Mouse (Mus musculus): ENCODE data around the gene Icam4. TPM values are rescaled to one million over a fixed set of nuclear protein-coding genes. Genes with fewer than 3 reads are reported as not detected.
"Not testable (repeated sequence)": the region's sequence is repeated elsewhere in the genome, so short reads cannot be mapped to it uniquely, and the experiment has no call there.

Icam4 gene
- polyA plus RNA-seq, 1 experiment = 0.65 TPM

DNA sequence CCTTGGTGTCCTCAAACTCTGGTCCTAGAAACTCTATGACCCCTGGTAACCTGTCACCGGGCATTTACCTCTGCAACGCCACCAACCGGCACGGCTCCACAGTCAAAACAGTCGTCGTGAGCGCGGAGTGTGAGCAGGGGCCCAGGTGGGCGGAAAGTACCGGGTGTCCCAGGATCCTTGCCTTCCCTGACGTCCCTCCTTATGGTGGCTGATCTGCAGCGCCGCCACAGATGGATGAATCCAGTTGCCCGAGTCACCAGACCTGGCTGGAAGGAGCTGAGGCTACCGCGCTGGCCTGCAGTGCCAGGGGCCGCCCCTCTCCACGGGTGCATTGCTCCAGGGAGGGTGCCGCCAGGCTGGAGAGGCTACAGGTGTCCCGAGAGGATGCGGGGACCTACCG lies 7.5 kb downstream of the Icam4 start:
- Histone ChIP-seq H3K4me1 (ENCODE audit: control insufficient read depth, insufficient read depth, low read length) (peaks cover 5% of the 10 kb centered on the region; the same call in 1 of the 2 replicates), H3K27me3 (ENCODE audit: control insufficient read depth, insufficient read depth, low read length) (no peaks in the 10 kb centered on the region; the same call in 1 of the 2 replicates), H3K4me3 (replicated peaks; ENCODE audit: insufficient read depth, low read depth, low read length) (no peak overlapping the region), H3K27ac (ENCODE audit: insufficient read depth, low read length) (no peak overlapping the region)
- no peak for DNase-seq
- WGBS = 4% methylated on average over 22 of the region's 22 CpGs
- TF ChIP-seq POLR2A (IDR thresholded peaks at IDR 0.05; ENCODE audit: borderline replicate concordance, insufficient read depth, low read length) (no peak), CTCF (IDR thresholded peaks at IDR 0.05; ENCODE audit: borderline replicate concordance, insufficient read depth, low read depth, low read length) (no peak)

DNA sequence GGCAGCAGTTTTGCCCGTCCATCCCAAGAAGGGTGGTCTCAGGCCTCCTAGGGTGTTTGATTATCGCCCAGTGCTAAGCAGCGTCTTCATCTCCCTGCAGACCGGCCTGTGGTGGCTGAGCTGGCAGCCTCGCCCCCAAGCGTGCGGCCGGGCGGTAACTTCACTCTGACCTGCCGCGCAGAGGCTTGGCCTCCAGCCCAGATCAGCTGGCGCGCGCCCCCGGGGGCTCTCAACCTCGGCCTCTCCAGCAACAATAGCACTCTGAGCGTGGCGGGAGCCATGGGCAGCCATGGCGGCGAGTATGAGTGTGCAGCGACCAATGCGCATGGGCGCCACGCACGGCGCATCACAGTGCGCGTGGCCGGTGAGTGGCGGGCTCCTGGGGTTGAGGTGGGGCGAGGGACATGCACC lies 8.3 kb downstream of the Icam4 start:
- no peak overlapping the region for H3K27ac ChIP-seq (ENCODE audit: insufficient read depth, low read length)
- under 1% methylated on average over 31 of the region's 31 CpGs for WGBS
- TF ChIP-seq POLR2A (IDR thresholded peaks at IDR 0.05; ENCODE audit: borderline replicate concordance, insufficient read depth, low read length) (no peak), CTCF (IDR thresholded peaks at IDR 0.05; ENCODE audit: borderline replicate concordance, insufficient read depth, low read depth, low read length) (no peak)
- DNase-seq = no peak
- H3K4me1 ChIP-seq (ENCODE audit: control insufficient read depth, insufficient read depth, low read length) = peaks cover 5% of the 10 kb centered on the region; the same call in 1 of the 2 replicates
- peak overlapping the region; percentile 11 for H3K4me3 ChIP-seq (replicated peaks; ENCODE audit: insufficient read depth, low read depth, low read length)
- H3K27me3 ChIP-seq (ENCODE audit: control insufficient read depth, insufficient read depth, low read length) = no peaks in the 10 kb centered on the region; the same call in 1 of the 2 replicates

DNA sequence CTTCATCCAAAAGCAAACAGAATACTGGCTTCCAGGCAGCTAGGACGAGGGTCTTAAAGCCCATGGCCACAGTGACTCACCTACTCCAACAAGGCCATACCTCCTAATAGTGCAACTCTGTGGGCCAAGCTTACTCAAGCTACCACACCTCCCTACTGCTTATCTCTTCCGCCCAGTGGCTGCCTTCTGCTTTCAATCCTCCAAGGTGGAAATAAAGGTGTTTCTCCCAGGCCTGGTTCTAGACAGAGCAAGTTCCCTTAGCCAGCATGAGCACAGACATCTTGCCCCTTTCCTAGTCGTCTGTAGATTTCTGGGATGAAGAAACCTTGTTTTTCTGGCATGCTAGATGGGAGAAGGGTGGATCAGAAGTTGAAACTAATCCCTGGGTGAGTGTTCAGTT lies 10.6 kb downstream of the Icam4 start:
- no peak overlapping the region for H3K4me3 ChIP-seq (replicated peaks; ENCODE audit: insufficient read depth, low read depth, low read length)
- WGBS = 72% methylated on average over 3 of the region's 3 CpGs
- no peaks in the 10 kb centered on the region for H3K4me1 ChIP-seq (ENCODE audit: control insufficient read depth, insufficient read depth, low read length)
- no peak overlapping the region for H3K27ac ChIP-seq (ENCODE audit: insufficient read depth, low read length)
- no peaks in the 10 kb centered on the region; the same call in 1 of the 2 replicates for H3K27me3 ChIP-seq (ENCODE audit: control insufficient read depth, insufficient read depth, low read length)
- DNase-seq = no peak
- TF ChIP-seq CTCF (IDR thresholded peaks at IDR 0.05; ENCODE audit: borderline replicate concordance, insufficient read depth, low read depth, low read length) (no peak), POLR2A (IDR thresholded peaks at IDR 0.05; ENCODE audit: borderline replicate concordance, insufficient read depth, low read length) (no peak)

DNA sequence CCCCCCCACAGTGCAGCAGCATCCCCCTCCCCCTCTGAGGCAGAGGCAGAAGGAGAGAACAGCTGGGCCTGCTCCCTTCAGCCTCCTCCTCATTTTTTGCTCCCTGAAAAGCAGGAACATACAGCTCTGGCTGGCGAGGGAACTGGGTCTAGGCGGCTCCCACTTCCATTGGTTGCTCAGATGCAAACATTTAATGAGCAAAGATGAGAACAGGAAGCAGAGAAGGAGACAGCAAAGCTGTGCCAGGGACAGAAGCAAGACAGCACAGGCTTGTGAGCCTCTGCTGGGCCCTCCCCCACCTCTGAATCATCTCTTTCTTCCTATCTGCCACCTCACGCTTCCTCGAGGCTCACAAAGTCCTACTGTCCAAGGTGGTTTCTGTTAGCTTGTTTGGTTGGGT lies 12.1 kb downstream of the Icam4 start:
- Histone ChIP-seq H3K4me3 (replicated peaks; ENCODE audit: insufficient read depth, low read depth, low read length) (no peak overlapping the region), H3K27ac (ENCODE audit: insufficient read depth, low read length) (no peak overlapping the region), H3K4me1 (ENCODE audit: control insufficient read depth, insufficient read depth, low read length) (no peaks in the 10 kb centered on the region), H3K27me3 (ENCODE audit: control insufficient read depth, insufficient read depth, low read length) (no peaks in the 10 kb centered on the region; the same call in 1 of the 2 replicates)
- TF ChIP-seq CTCF (IDR thresholded peaks at IDR 0.05; ENCODE audit: borderline replicate concordance, insufficient read depth, low read depth, low read length) = no peak
- TF ChIP-seq POLR2A (IDR thresholded peaks at IDR 0.05; ENCODE audit: borderline replicate concordance, insufficient read depth, low read length) = no peak
- WGBS = 50% methylated on average over 4 of the region's 4 CpGs
- DNase-seq = no peak

DNA sequence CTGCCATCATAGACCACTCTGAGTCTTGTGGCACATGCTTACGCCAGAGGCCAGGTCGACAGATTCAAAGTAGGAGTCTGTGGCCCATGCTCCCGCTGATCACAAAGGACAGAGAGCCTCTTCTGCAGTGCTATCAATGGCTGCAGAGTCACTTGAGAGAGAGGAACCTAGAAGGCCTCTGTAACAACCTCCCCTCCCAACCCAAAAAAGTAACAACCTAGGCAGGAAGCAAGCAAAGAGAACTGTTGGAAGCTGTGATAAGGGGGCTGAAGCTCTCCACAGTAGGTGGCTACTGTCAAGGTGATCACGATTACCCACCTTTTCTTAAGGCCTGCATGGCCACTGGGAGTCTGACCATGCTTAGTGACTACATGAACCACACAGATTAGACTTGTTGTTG lies 14.4 kb downstream of the Icam4 start:
- WGBS = 83% methylated on average over 4 of the region's 4 CpGs
- H3K4me1 ChIP-seq (ENCODE audit: control insufficient read depth, insufficient read depth, low read length) = no peaks in the 10 kb centered on the region
- no peak overlapping the region for H3K27ac ChIP-seq (ENCODE audit: insufficient read depth, low read length)
- H3K4me3 ChIP-seq (replicated peaks; ENCODE audit: insufficient read depth, low read depth, low read length) = no peak overlapping the region
- no peak for DNase-seq
- H3K27me3 ChIP-seq (ENCODE audit: control insufficient read depth, insufficient read depth, low read length) = no peaks in the 10 kb centered on the region
- TF ChIP-seq CTCF (IDR thresholded peaks at IDR 0.05; ENCODE audit: borderline replicate concordance, insufficient read depth, low read depth, low read length) (no peak), POLR2A (IDR thresholded peaks at IDR 0.05; ENCODE audit: borderline replicate concordance, insufficient read depth, low read length) (no peak)

DNA sequence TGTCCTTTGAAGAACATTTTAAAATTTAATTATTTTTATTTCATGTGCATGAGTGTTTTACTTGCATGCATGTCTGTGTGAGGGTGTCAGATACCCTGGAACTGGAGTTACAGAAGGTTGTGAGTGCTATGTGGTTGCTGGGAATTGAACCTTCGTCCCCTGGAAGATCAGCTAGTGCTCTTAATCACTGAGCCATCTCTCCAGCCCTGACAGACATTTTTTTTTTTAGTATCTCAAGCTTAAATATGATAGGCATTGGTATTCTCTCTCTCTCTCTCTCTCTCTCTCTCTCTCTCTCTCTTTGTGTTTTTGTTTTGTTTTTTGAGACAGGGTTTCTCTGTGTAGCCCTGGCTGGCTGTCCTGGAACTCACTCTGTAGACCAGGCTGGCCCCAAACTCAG lies 15.6 kb downstream of the Icam4 start:
- WGBS = 36% methylated on average over 1 of the region's 1 CpGs
- not testable (repeated sequence) for H3K4me1 ChIP-seq (ENCODE audit: control insufficient read depth, insufficient read depth, low read length); H3K27me3 ChIP-seq (ENCODE audit: control insufficient read depth, insufficient read depth, low read length); DNase-seq; H3K4me3 ChIP-seq (replicated peaks; ENCODE audit: insufficient read depth, low read depth, low read length); H3K27ac ChIP-seq (ENCODE audit: insufficient read depth, low read length)

DNA sequence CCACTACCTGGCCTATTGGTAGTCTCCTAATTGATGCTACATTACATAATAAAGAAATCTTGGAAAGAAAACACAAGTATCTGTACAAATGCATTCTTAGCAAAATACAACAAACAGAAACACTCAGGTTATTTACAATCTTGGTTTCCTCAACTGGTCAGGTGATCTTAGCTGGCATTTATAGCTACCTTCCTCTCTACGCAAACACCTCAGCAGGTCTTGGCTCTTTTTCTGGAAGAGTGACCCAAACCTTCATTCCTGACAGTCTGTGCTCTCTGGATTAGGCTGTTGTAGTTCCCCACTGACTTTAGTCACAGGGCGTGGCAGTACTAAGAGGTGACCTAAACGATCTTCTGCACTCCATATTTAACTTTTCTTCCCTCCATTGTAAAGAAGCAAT lies 16.1 kb downstream of the Icam4 start:
- TF ChIP-seq POLR2A (IDR thresholded peaks at IDR 0.05; ENCODE audit: borderline replicate concordance, insufficient read depth, low read length) = no peak
- no peaks in the 10 kb centered on the region for H3K4me1 ChIP-seq (ENCODE audit: control insufficient read depth, insufficient read depth, low read length)
- no peak overlapping the region for H3K4me3 ChIP-seq (replicated peaks; ENCODE audit: insufficient read depth, low read depth, low read length)
- no peak overlapping the region for H3K27ac ChIP-seq (ENCODE audit: insufficient read depth, low read length)
- DNase-seq = no peak
- 74% methylated on average over 3 of the region's 3 CpGs for WGBS
- no peaks in the 10 kb centered on the region for H3K27me3 ChIP-seq (ENCODE audit: control insufficient read depth, insufficient read depth, low read length)

DNA sequence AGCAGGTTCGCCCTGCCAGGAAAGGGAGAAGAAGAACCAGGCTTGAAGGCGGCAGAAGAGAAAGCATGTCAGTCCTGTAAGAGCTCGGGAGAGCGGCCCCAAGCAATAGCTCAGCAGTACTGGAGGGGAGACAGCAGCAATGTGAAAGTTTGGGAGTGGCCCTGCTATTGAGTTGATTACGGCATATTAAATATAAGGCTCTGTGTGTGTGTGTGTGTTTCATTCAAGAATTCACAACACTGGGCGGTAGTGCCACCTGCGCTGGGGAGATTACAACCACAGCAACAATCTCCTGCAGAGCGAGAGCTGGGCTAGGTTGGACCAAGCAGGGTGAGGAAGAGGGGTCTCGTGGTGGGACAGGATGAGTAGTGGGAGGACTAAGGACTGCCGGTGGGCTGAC lies 22.4 kb downstream of the Icam4 start:
- Histone ChIP-seq H3K27me3 (ENCODE audit: control insufficient read depth, insufficient read depth, low read length) (no peaks in the 10 kb centered on the region), H3K4me3 (replicated peaks; ENCODE audit: insufficient read depth, low read depth, low read length) (no peak overlapping the region), H3K27ac (ENCODE audit: insufficient read depth, low read length) (no peak overlapping the region), H3K4me1 (ENCODE audit: control insufficient read depth, insufficient read depth, low read length) (no peaks in the 10 kb centered on the region)
- DNase-seq = no peak
- WGBS = 70% methylated on average over 10 of the region's 10 CpGs
- TF ChIP-seq POLR2A (IDR thresholded peaks at IDR 0.05; ENCODE audit: borderline replicate concordance, insufficient read depth, low read length) = no peak
- TF ChIP-seq CTCF (IDR thresholded peaks at IDR 0.05; ENCODE audit: borderline replicate concordance, insufficient read depth, low read depth, low read length) = no peak

DNA sequence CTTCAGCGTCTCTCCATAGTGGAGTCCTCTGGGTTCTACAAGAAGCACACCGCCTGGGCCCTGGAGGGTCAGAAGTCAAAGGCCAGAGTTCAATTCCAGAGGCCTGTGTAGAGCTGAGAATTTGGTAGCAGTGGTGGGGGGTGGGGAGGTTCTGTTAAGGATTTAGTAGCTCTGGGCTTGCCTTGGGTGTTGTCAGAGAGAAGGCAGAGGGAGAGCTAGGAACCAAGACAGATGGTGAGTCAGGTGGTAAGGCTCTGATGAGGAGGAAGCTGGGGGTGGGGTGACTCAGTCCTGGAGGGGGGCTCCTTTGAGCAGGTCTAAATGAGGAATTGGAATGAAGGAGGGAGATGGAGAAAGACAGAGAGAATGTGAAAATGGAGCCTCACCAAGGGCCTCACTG lies 33.8 kb downstream of the Icam4 start:
- H3K4me1 ChIP-seq (ENCODE audit: control insufficient read depth, insufficient read depth, low read length) = no peaks in the 10 kb centered on the region
- no peak for TF ChIP-seq CTCF (IDR thresholded peaks at IDR 0.05; ENCODE audit: borderline replicate concordance, insufficient read depth, low read depth, low read length)
- no peak for TF ChIP-seq POLR2A (IDR thresholded peaks at IDR 0.05; ENCODE audit: borderline replicate concordance, insufficient read depth, low read length)
- no peak overlapping the region for H3K4me3 ChIP-seq (replicated peaks; ENCODE audit: insufficient read depth, low read depth, low read length)
- no peaks in the 10 kb centered on the region for H3K27me3 ChIP-seq (ENCODE audit: control insufficient read depth, insufficient read depth, low read length)
- whole genome bisulfite sequencing = 97% methylated on average over 2 of the region's 2 CpGs
- H3K27ac ChIP-seq (ENCODE audit: insufficient read depth, low read length) = no peak overlapping the region
- DNase-seq = no peak

Data from cerebellum, adult 2 months (tissue).